Mouse (Mus musculus) lung, postnatal 0 days (tissue): ENCODE data around the gene Vgll4.

Source experiments
- CTCF ChIP-seq: IDR thresholded peaks from 2 replicates; pipeline ENCODE4 v1.5.1; 2016; ENCODE audit warnings: antibody characterized with exemption, mild to moderate bottlenecking
- EP300 ChIP-seq: IDR thresholded peaks from 2 replicates; pipeline ENCODE4 v1.6.1; 2016; ENCODE audit warnings: antibody characterized with exemption, mild to moderate bottlenecking, control low read depth

GRCm38 (mm10) chr6:114848761-114849160 lies 121.0 kb downstream of the Vgll4 start:
- TF ChIP-seq CTCF (no peak), EP300 (no peak)
